Mouse (Mus musculus): Measurements from ENCODE around the gene Astn2.

GRCm38 (mm10) chr4:65508101-65508500 lies 896.3 kb downstream of the Astn2 start:
- TF ChIP-seq POLR2A (IDR thresholded peaks at IDR 0.05; ENCODE audit: insufficient read length, low read depth) (no peak), E2F4 (IDR thresholded peaks at IDR 0.05; ENCODE audit: insufficient read depth) (no peak), MAX (IDR thresholded peaks at IDR 0.05; ENCODE audit: low read depth) (no peak), MYOG (IDR thresholded peaks at IDR 0.05; ENCODE audit: control insufficient read depth in 1 of 3, insufficient read depth in 1 of 3, insufficient read length in 2 of 3, low read depth in 2 of 3) (no peak), TCF12 (IDR thresholded peaks at IDR 0.05; ENCODE audit: insufficient read depth, poor library complexity, severe bottlenecking) (no peak), MYOD1 (IDR thresholded peaks at IDR 0.05; ENCODE audit: control insufficient read depth in 1 of 3, insufficient read length in 2 of 3, low read depth in 2 of 3) (no peak)

Measured in myocyte (in vitro differentiated cells).